Mouse (Mus musculus) kidney, embryonic 16.5 days (tissue): ENCODE measurements around the gene Gm20521. TPM values are rescaled to one million over a fixed set of nuclear protein-coding genes. Genes with fewer than 3 reads are reported as not detected.

Experiments used
- ATAC-seq: fragments of 200-750 bp; cut with Nextera tagmentation; 2 replicates; pipeline ENCODE4 v1.8.0; 2017; ENCODE audit warnings: moderate TSS enrichment; ENCODE audit not compliant: low FRiP score, low TSS enrichment
- H3K27ac ChIP-seq: fragments of 300-500 bp; sonication (generic); 2 replicates; pipeline ENCODE4 v1.5.1; 2014; ENCODE audit warnings: low read length
- H3K27me3 ChIP-seq: fragments of 300-500 bp; sonication (generic); 2 replicates; pipeline ENCODE4 v1.6.1; 2014; ENCODE audit warnings: low read length, control low read depth, mixed read lengths; ENCODE audit not compliant: insufficient read depth
- H3K36me3 ChIP-seq: fragments of 300-500 bp; sonication (generic); 2 replicates; pipeline ENCODE4 v1.6.1; 2014; ENCODE audit warnings: low read length, control low read depth, mixed read lengths; ENCODE audit not compliant: insufficient read depth
- H3K4me1 ChIP-seq: fragments of 300-500 bp; sonication (generic); 2 replicates; pipeline ENCODE4 v1.6.1; 2014; ENCODE audit warnings: low read length, control low read depth, mixed read lengths; ENCODE audit not compliant: insufficient read depth
- H3K4me2 ChIP-seq: fragments of 300-500 bp; sonication (generic); replicated peaks from 2 replicates; pipeline ENCODE4 v1.6.1; 2014; ENCODE audit warnings: low read depth, low read length
- H3K4me3 ChIP-seq: fragments of 300-500 bp; sonication (generic); 2 replicates; pipeline ENCODE4 v1.5.1; 2014; ENCODE audit warnings: mild to moderate bottlenecking, low read length
- H3K9ac ChIP-seq: fragments of 300-500 bp; sonication (generic); replicated peaks from 2 replicates; pipeline ENCODE4 v1.6.1; 2014; ENCODE audit warnings: low read length
- H3K9me3 ChIP-seq: fragments of 300-500 bp; sonication (generic); 2 replicates; pipeline ENCODE4 v1.6.1; 2016; ENCODE audit warnings: low read length, control low read depth
- WGBS: fragments of 180-500 bp; shearing (Covaris S2); extraction: QIAGEN DNeasy Blood & Tissue Kit; methylation state at CpG from one replicate; pipeline ENCODE4 v1.1.7; 2014; 5-methylcytosine and 5-hydroxymethylcytosine counted together
- polyA plus RNA-seq: library from polyadenylated mRNA; unstranded; fragments of >200 nt; fragmentation: Nextera tagmentation; extraction: Ambion mirVana; gene quantifications from 2 replicates; pipeline ENCODE4 v1.2.1, GENCODE M21; 2015

The Gm20521 gene
- polyA plus RNA-seq, 1 experiment from 2014 or later: 0.16 TPM

DNA sequence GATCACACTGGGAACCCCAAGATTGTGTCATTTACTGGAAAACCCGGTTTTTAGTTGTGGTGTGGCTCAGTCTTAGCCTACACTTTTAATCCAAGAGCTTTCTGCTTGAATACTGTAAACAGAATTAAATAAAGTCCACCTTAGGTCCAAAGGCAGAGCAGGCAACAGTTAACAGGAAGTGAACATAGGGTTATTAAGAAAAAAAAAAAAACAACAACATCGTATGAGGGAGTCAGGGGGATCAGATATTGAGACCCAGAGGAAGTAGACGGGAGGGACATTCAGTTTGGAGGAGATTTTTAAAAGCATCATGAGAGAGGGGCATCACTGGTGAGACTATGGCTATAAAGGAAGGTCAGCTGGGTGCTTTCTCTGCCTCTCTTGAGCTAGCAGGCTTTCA, 17.0 kb upstream of the Gm20521 start:
- H3K27me3 ChIP-seq: no peaks in the 10 kb centered on the region
- H3K4me1 ChIP-seq: 0 out of 2 replicates have a peak, but pooled peaks cover 2% of the 10 kb centered on the region
- H3K36me3 ChIP-seq: no peaks in the 10 kb centered on the region
- H3K9ac ChIP-seq: no peak overlapping the region
- H3K4me3 ChIP-seq: no peak overlapping the region
- H3K27ac ChIP-seq: no peak overlapping the region
- H3K4me2 ChIP-seq: no peak overlapping the region
- H3K9me3 ChIP-seq: no peaks in the 10 kb centered on the region
- 40% methylated on average over 3 of the region's 3 CpGs for WGBS
- no peak for ATAC-seq

DNA sequence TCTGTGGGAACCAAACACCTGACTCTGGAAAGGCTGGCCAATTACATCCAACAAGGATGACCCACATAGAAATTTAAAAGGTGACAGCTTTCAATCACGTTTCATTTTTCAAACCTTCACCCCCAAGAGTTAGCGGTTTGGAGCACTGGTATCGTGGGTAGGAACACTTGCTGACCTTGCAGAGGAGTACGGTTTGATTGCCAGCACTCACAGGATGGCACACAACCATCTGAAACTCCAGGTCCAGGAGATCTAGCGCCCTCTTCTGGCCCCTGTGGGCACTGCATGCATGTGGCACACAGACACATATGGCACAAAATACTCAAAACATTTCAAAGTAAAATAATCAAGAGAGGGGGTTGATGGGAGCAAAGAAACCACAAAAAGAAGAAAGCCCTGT, 16.3 kb upstream of the Gm20521 start:
- Histone ChIP-seq H3K9ac (no peak overlapping the region), H3K27ac (no peak overlapping the region), H3K4me1 (0 out of 2 replicates have a peak, but pooled peaks cover 2% of the 10 kb centered on the region), H3K27me3 (no peaks in the 10 kb centered on the region), H3K4me2 (no peak overlapping the region), H3K36me3 (no peaks in the 10 kb centered on the region), H3K9me3 (no peaks in the 10 kb centered on the region), H3K4me3 (no peak overlapping the region)
- 59% methylated on average over 5 of the region's 5 CpGs for WGBS
- no peak for ATAC-seq

DNA sequence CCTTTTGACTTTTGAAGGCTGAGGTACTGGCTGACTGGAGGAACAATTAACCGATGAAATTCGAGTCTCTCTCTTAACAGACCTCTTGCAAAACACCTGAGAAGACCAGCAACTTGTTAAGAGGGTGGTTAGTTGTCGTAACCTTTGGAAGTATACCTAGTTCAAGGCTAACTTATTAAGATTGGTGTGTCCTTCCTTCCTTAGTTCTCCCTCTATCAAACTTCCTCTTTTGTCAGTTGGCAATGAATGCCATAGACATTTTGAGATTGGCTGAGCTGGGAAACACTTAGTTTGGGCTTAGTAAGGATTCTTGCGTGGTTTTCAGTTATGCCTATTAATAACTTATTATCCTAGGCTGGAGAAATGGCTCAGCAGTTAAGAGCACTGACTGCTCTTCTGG, 15.2 kb upstream of the Gm20521 start:
- H3K9me3 ChIP-seq: no peaks in the 10 kb centered on the region
- H3K4me2 ChIP-seq: no peak overlapping the region
- 81% methylated on average over 4 of the region's 4 CpGs for WGBS
- no peak overlapping the region for H3K9ac ChIP-seq
- no peak overlapping the region for H3K4me3 ChIP-seq
- no peaks in the 10 kb centered on the region for H3K36me3 ChIP-seq
- no peaks in the 10 kb centered on the region for H3K27me3 ChIP-seq
- H3K4me1 ChIP-seq: 0 out of 2 replicates have a peak, but pooled peaks cover 2% of the 10 kb centered on the region
- no peak overlapping the region for H3K27ac ChIP-seq
- no peak for ATAC-seq

DNA sequence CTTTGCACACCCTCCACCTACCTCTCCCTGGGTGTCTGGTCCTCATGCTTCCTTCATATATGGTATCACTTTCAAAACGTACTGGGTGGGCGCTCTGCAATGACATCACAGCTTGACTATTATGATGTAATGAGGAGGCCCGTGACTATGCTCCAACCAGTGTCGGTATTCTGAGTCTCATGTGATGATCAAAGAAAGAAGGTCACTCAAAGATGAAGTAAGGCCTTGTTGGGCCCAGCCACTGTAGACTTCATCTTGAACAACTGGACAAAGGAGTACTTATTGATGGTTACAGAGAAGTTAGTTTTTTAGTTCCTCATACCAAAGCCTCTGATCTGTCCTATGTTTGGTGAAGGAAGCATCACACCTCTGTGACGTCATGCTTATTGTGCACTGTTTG, 12.4 kb upstream of the Gm20521 start, which contains the start of gene Homez:
Gene Homez (minus strand): TSS at position 101 of the 400 bp plus-strand sequence.
- no peaks in the 10 kb centered on the region for H3K27me3 ChIP-seq
- H3K27ac ChIP-seq: no peak within 1 kb of the TSS
- H3K9me3 ChIP-seq: no peaks in the 10 kb centered on the region
- no peak for ATAC-seq
- H3K4me2 ChIP-seq: no peak within 1 kb of the TSS
- H3K4me3 ChIP-seq: no peak within 1 kb of the TSS
- H3K36me3 ChIP-seq: no peaks in the 10 kb centered on the region
- 92% methylated on average over 5 of the region's 5 CpGs for WGBS
- H3K9ac ChIP-seq: no peak within 1 kb of the TSS
- peaks cover 6% of the 10 kb centered on the region for H3K4me1 ChIP-seq

DNA sequence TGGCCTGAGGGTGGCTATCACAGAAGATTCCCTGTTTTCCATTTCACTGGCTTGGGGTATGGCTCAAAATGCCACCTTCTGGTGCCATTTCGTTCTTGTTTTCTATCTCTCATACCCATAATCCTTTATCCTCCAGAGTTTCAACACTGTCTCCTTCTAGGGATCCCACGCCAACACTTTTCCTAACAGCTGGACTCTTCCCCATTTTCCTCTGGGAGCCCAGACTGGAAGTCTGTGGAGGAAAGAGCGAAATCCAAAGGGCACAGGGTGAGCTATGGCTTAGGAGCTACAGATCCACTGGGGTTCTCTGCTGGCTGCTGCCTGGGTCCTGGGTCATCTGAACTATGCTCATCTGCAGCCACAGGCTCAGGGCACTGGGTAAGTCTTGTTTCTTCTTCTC, 9.1 kb upstream of the Gm20521 start:
- no peak for ATAC-seq
- 87% methylated on average over 3 of the region's 3 CpGs for whole genome bisulfite sequencing
- no peak overlapping the region for H3K4me2 ChIP-seq

DNA sequence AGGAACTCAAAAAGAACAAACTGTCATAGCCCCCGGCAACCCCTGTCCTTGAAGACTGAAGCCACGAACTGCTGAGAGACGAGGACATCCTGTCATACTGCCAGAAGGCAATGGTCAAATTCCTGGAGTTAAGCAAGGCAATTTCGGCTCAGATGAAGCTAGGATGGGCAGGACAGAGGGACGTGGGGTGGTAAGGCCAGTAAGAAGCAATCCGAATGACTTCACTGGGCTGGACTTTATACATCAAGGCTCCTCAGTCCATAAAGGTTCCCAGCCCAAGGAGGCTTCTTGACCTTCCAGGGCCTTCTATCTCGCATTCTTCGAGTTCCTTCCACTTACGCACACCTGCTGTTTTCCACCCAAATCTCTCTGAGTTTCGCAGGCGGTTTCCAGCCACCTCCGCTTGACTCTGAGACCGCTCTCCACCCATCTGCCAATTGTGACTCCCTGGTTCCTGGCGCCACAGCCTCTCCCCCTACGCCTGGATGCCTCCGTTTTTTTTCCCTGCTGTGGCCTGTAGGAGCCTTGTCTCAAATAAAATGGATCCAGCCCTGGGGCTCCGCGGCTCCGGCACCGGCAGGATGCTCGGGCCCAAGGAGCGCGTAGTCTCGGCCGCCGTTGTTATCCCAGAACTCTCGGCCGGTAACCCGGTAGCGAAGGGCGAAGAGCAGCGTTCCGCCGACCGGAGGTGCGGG, 7.2 kb upstream of the Gm20521 start:
- H3K4me3 ChIP-seq: peak overlapping the region; percentile 85
- peaks cover 14% of the 10 kb centered on the region for H3K4me1 ChIP-seq
- H3K9me3 ChIP-seq: no peaks in the 10 kb centered on the region
- ATAC-seq: peak; percentile 50
- WGBS: 1% methylated on average over 36 of the region's 36 CpGs
- H3K27ac ChIP-seq: peak overlapping the region; percentile 88
- peak overlapping the region; percentile 99 for H3K4me2 ChIP-seq
- peak overlapping the region; percentile 87 for H3K9ac ChIP-seq
- H3K27me3 ChIP-seq: no peaks in the 10 kb centered on the region
- no peaks in the 10 kb centered on the region for H3K36me3 ChIP-seq

More for the DNA sequence above, 9.1 kb upstream of the Gm20521 start:
- H3K36me3 ChIP-seq: no peaks in the 10 kb centered on the region
- no peaks in the 10 kb centered on the region for H3K9me3 ChIP-seq
- no peak overlapping the region for H3K9ac ChIP-seq
- H3K27me3 ChIP-seq: no peaks in the 10 kb centered on the region
- no peak overlapping the region for H3K4me3 ChIP-seq
- no peak overlapping the region for H3K27ac ChIP-seq
- peaks cover 14% of the 10 kb centered on the region for H3K4me1 ChIP-seq

DNA sequence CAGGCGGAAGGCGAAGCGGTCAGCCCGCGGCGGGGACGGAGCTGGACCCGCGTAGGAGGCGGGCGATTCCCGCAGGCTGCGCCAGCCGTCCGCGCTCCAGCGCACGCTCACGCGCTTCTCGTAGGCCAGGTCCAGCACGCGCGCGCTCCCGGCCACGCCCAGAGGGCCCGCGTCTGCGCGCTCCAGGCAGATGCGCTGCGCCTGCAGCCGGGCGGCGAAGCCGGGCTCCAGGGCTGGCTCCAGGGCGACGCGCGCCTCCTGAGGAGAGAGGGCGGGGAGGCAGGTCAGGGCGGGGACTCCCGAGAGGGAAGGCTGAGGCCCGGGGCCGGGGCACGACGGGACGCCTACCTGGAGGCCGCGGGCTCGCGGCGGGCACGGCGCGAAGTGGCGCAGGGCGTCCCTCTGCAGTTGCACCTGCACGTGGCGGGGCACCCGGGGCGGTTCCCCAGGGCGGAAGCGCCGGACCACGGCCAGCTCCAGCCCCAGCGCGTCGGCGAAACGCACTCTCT, 6.6 kb upstream of the Gm20521 start:
- WGBS: under 1% methylated on average over 59 of the region's 72 CpGs
- Histone ChIP-seq H3K27ac (peak overlapping the region; percentile 88), H3K36me3 (no peaks in the 10 kb centered on the region), H3K9ac (peak overlapping the region; percentile 87), H3K4me2 (peak overlapping the region; percentile 99), H3K9me3 (no peaks in the 10 kb centered on the region), H3K27me3 (no peaks in the 10 kb centered on the region), H3K4me3 (peak overlapping the region; percentile 85), H3K4me1 (peaks cover 14% of the 10 kb centered on the region)
- ATAC-seq: peak; percentile 92

DNA sequence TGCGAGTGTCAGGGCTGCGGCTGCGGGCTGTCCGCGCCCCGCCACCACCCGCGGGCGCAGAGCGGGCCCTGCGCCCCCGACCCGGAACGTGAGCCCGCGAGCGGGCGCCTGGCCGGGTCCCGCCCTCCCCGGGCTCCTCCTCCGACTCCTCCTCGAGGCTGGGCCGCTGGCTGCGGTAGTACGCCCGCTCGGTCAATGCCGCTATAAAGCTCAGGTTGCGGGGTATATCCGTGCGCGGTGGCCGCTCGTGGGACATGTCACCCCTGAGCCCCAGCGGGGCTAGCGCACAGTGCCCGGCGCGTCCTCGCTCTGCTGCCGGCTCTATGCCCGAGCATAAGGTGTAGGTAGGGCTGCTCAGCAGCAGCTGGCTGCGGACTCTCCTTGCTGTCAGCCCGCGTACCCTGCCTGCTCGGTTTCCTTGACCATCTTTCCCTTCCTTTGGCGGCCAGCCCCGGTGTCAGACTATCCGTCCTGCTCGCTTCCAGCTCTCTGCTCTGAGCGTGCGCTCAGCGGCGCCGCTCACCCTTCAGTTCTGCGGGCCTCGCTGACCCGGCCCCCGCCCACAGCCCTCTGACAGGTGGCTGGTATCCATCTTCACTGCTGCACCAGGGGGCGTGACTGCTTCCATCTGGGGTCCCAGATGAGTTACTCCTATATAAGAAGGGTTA, 6.1 kb upstream of the Gm20521 start, which contains the start of gene Ppp1r3e:
Gene Ppp1r3e (minus strand): TSS at position 503 of the 668 bp plus-strand sequence.
- ATAC-seq: peak; percentile 82
- peaks cover 14% of the 10 kb centered on the region for H3K4me1 ChIP-seq
- H3K36me3 ChIP-seq: no peaks in the 10 kb centered on the region
- no peaks in the 10 kb centered on the region for H3K9me3 ChIP-seq
- H3K27ac ChIP-seq: peak within 1 kb of the TSS; percentile 88
- H3K4me2 ChIP-seq: peak within 1 kb of the TSS; percentile 99
- peak within 1 kb of the TSS; percentile 87 for H3K9ac ChIP-seq
- under 1% methylated on average over 44 of the region's 61 CpGs for WGBS
- no peaks in the 10 kb centered on the region for H3K27me3 ChIP-seq
- H3K4me3 ChIP-seq: peak within 1 kb of the TSS; percentile 85

DNA sequence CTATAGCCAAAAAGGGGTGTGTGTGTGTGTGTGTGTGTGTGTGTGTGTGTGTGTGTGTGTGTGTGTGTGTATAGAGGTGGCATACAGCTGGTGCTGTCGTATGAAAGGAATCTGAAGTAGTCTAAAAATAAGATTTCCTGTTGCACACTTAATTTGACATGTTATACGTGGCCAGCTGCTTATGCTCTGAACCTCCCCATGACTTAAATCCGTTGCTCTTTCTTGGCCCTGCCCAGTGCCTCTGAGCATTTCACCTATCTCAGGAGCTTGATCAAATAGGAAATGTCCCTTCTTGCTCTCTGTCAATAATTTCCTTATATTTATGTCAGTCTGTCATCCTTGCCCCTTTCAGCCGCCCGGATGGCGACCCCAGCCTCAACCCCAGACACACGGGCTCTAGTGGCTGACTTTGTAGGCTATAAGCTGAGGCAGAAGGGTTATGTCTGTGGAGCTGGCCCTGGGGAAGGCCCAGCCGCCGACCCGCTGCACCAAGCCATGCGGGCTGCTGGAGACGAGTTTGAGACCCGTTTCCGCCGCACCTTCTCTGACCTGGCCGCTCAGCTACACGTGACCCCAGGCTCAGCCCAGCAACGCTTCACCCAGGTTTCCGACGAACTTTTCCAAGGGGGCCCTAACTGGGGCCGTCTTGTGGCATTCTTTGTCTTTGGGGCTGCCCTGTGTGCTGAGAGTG, 926 bp downstream of the Gm20521 start:
- Histone ChIP-seq H3K27me3 (no peaks in the 10 kb centered on the region), H3K4me2 (peak overlapping the region; percentile 69), H3K36me3 (0 out of 2 replicates have a peak, but pooled peaks cover 2% of the 10 kb centered on the region), H3K4me1 (peaks cover 22% of the 10 kb centered on the region), H3K27ac (peak overlapping the region; percentile 99), H3K9me3 (no peaks in the 10 kb centered on the region), H3K9ac (peak overlapping the region; percentile 91), H3K4me3 (peak overlapping the region; percentile 81)
- peak; percentile 7; the same call in 1 of the 2 replicates for ATAC-seq
- WGBS: 12% methylated on average over 21 of the region's 21 CpGs
